Mouse (Mus musculus): ENCODE results near the gene Slc30a5.

- no peak for TF ChIP-seq POLR2A (IDR thresholded peaks at IDR 0.05; ENCODE audit: insufficient read depth, low read depth, low read length)
- no peak for TF ChIP-seq CTCF (IDR thresholded peaks at IDR 0.05)
- no peak for TF ChIP-seq EP300 (IDR thresholded peaks at IDR 0.05; ENCODE audit: insufficient read depth, low read depth, low read length)
Measured at GRCm38 (mm10) chr13:100879806-100880205, 46.6 kb upstream of the Slc30a5 start.

Measured in heart, adult 2 months (tissue).